Mouse (Mus musculus) layer of hippocampus, adult 11-12 months (tissue): ENCODE measurements around the gene Ube2t.

Source experiments
- DNase-seq: peaks from one replicate; pipeline ENCODE4 v3.0.0; 2022; ENCODE audit warnings: low spot score

Ube2t gene

DNA sequence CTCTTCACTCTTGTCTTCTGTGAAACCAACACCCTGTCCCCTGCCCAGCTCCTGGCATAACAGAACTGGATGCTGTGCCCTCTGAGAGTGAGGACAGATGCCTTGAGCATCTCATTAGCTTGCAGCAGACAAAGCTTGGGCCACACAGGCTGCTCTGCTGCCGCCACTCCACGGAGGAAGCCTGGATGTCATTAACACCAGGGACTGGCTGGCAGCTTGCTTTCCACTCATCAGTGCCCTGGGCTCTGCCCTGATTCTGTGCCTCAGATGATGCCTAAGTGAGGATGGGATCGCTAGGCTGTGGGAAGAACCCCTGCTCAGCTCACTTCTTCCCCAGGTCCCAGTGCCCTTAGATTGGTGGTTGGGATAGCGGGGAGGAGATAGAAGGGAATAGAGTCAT lies 33.1 kb downstream of the Ube2t start:
- no peak for DNase-seq

DNA sequence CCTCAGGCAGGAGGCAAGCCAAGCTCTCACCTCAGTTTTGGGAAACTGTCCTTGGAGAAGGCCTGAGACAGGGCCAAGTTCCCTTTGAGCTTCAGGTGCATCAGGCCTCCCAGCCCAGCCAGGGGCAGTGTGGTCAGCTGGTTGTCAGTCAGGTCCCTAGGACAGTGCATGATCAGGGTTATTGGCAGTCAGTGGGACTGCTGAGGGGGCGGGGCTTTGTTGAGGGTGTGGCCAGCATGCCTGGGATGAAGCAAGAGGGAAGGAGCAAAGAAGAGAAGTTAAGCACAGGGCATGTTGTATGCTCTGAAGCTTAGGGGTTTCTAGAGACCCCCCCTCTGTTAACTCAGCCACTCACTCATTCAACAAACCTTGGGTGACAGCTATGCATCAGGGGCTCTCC lies 33.6 kb downstream of the Ube2t start:
- no peak for DNase-seq

DNA sequence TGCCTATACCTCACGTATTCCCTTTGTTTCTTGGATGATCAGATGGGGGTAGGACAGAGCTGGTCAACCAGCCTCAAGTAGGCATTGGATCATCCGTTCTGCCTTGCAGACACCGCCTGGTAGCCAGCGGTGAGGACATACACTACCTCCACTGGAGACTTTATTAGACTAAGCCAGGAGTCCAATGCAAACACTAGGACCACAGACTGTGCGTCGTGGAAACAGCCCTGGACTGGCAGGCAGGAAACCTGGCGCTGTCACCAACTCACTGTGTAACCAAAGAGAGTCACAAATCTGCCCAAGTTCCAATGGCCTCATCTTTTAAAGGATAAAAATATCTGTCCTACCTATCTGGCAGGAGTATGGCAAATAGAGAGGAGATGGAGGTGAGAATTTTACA lies 34.1 kb downstream of the Ube2t start:
- DNase-seq, result no peak

DNA sequence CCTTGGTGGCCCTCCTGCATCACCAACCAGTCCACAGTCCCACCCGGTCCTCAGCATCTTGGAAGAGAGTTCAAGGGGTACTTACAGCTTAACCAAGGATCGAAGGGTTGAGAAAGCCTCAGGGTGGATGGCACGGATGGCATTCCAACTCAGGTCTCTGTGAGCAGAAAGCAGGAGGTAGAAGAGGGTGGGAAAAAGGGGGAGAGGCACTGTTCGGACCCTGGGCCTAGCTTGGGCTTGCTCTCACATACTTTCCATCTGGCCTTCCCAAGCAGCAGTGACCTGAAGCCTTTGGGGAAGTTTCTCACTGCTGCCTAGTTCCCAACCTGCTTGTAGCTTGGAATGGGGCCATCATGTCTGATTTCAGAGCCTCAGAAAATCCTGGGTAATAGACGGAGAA lies 35.2 kb downstream of the Ube2t start:
- no peak for DNase-seq

DNA sequence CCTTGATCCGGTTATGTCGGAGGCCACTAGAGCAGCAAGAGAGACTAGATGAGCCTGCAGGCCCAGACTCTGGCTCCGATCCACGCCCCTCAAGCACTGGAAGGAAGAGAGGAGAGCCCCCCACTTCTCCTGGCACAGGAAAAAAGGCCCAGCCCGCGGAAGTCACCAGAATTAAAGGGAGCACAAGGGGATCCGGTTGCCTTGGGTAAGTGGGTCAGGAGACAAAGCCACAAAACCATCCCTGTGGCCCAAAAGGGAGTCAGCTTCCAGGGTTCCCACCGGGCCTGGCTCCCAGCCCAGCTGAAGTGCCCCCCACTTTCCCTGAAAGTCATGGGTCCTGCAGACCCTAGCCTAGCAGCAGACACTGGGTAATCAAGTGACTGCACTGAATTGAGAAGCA lies 35.9 kb downstream of the Ube2t start:
- DNase-seq, result no peak

DNA sequence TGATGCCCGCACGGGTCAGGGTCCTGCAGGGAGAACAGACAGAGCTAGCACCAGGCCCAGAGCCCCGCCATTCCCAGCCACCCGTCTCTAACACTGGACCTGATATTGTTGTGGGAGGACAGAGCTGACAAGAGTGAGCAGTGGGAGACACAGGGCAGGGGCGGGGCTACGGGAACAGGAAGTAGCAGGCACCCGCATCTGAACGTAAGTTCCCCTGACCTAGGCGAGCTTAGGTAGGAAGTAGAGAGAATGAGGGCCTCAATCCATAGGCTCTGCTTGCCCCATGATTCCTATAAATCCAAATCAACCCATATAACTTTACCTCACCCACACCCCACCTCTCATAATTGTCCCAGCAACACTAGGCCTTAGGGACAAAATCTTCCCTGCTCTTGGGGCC lies 38.2 kb downstream of the Ube2t start:
- no peak for DNase-seq

DNA sequence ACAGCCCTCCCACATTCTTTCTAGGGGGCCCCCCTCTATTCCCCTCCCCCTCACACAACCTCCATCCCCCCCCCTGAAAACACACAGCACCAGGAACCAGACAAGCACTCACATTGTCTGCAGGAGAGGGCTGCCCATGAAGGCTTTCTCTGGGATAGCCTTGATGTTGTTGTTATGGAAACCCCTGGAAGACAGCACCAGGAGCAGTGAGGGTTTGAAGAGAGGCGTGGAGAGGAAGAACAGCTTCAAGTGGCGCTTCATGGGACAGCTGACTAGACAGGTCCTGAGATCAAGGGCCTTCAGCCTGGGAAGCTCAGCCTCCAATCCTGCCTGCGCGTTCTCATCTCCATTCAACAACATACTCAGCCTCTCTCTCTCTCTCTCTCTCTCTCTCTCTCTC lies 41.0 kb downstream of the Ube2t start:
- DNase-seq, result no peak

DNA sequence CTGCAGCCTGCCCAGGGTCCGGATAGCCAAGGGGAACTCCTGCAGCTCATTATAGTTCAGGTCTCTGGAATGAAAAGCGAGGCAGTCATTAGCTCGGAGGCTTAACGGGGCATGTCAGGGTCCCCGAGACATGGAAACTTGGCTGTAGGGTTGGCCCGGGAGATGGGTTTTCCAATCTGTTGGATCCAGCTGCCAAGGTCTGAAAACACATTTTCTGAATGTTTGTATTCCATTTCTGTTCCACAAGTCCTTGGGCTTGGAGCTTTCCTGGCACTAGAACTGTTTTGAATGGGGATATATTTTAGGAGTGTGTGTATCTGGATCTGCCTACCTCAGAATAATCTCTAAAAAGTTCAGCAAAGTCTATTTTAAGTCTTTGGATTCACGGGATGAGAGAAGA lies 43.3 kb downstream of the Ube2t start:
- no peak for DNase-seq

DNA sequence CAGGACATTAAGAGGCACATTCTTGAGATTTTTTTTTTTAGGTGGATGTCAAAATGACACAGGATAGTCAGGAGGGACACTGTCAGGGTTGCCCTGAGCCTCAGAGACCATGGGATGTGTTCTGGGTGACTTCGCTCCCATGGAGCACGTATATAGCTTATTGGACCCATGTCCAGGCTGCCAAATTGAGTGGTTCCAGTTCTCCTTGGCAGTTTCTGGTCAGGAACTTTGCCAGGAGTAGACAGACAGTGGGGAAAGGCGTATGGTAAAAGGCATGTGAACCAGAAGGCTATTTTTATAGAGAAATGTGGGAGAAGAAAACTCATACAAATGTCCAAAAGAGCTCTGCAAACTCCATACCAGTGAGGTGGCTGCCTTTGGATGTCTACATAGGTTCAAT lies 47.5 kb downstream of the Ube2t start:
- no peak for DNase-seq

DNA sequence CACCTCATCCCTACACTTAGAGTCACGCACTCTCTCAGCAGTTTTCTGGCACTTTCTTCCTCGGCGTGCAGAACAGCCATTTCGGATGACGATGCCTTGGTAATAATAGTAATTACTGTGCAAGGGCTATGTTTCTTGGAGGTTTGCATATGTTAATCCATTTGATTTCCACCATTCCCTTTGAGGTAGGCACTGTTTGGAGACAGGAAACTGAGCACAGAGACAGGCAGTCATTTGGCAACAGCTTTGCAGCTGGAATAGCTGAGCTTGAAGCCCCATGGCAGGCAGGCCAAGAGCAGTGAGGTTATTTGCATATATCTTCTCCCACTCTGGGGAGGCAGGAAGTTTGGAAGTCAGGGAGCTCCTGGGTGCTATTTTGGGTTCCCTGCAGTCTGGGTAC lies 49.5 kb downstream of the Ube2t start:
- DNase-seq, result no peak

DNA sequence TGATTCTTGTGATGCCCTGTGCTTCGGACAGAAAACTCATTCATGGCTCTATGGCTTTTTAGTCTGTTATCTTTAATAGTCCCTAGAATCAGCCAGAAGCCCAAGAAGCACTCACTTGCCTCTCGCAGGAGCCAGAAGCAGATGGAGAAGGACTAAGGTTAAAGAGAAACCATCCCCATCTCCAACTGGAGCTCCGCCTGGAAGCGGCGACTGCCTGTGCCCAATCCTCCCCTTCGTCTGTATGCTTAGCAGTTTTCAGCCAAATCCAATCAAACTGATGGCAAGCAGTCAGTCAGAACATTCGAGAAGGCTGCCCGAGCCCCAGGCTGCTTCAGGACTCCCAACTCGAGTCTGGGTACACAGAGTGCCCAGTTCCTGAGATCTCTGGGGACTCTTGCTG lies 50.1 kb downstream of the Ube2t start:
- DNase-seq, result no peak

DNA sequence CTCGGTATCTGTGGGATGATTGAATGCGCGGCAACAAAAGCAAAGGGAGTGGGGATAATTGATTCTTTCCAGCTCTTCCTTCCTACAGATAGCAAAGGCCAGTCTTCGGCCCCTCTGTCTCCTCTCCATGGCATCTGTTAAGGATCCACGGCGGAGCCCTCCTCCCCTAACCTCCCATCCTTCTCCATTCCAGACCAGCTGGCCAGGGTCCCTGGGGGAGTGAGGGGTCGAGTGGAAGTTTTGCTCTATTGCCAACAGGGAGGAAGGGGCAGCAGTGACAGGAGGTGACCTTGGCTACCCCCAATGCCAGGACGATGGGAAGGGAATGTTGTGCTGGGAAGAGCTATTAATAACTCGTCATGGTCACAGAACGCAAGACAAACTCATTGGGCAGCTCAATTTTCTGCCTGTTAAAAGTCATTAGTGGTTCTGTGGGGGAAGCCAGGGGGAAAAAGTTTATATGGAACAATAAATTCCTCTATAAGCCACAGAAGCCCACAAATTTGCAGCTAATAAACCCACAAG lies 52.6 kb downstream of the Ube2t start:
- no peak for DNase-seq

DNA sequence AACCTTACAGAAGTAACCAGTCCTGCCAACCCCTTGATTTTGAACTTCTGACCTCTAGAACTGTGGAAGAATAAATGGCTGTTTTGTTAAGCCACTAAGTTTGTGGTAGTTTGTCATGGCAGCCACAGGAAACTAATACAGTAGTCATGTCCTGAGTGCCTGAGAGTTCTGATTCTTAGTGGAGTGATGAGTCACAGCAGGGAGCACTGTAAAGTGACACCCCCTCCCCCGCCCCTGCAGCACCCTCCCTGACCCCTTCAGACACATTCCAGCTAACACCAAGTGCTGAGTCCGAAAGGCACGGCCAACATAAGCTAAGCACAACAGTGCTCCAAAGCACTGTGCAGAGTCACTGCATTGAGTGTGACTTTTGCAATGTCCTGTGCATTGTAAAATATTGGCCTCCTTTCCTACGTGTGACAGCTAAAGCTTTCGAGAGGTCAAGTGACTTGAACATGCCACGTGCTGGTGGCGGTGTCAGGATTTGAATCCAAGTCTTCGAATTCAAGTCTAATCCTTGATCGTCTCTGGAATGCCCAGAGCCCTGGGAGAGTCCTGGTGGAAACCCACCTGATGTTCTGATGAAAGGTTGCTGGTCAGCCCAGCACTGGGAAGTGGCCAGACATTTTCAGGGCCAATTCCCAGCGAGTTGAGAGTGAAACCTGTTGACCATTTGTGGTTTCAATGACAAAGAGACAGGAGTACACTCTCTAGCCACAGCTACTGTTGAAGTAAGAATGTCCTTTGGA lies 54.7 kb downstream of the Ube2t start:
- DNase-seq, result no peak

DNA sequence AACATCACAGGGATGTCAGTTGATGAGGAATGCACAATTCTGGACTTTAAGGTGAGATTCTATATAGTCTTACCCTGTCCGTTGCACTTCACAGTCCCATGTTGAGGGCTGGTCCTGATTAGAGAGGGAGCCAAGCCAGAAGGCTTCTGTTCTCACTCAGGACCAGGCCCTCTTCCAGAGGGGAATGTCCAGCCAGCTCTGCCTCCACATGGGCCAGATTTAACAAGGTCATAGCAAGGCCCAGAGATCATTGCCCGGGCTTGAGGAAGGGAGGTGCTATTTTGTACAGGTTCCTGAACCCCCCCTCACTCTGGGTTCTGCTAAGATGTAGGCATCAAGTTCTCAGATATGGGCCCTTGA lies 55.3 kb downstream of the Ube2t start:
- no peak for DNase-seq

DNA sequence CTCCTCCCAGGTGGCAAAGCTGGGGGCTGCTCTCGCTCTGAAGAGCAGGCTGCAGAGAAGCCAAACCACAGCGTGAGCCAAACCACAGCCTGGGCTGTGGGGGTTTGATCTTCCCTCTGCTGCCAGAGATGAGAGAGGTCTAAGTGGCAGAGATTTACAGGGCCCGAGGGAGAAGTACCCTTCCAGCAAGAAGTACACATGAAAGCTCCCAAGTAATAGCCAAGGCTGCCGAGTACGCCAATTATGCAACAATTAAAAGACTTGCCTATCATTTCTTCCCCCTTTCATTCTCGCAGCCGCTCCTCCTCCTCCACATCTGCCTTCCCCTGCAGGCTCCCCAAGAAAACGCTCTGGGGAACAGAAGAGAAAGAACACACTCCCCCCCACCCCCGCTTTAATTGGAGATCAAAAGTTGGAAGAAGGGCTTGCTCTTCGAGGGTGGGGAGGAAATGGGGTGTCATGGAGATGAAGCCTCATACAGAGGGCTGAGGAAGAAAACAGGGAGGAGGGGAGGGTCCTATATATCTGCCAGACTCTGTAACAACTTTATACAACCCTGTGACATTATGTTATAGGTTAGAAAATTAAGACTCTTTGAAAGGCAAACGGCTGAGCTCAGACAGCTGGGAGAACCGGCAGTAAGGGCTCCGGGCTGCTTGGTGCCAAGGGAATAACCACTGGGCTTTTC lies 56.9 kb downstream of the Ube2t start:
- no peak for DNase-seq

DNA sequence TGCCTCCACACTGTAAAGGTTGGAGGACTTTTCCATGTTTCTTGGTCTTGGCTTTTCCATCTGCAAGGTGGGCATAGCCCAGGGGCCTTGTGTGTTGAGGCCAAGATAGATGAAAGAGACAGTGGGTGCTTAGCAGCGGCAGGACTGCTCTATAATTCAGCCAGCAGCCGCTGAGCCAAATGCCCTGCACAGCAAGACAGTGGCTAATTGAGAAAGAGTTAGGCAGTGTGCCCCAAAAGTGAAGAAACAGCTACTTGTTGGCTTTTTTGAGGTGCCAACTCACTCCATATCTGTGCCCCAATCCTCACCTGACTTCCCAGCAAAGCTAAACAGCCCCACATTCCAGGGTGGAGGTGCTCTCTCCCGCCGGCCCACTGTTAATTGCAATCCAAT lies 57.4 kb downstream of the Ube2t start:
- DNase-seq, result no peak

DNA sequence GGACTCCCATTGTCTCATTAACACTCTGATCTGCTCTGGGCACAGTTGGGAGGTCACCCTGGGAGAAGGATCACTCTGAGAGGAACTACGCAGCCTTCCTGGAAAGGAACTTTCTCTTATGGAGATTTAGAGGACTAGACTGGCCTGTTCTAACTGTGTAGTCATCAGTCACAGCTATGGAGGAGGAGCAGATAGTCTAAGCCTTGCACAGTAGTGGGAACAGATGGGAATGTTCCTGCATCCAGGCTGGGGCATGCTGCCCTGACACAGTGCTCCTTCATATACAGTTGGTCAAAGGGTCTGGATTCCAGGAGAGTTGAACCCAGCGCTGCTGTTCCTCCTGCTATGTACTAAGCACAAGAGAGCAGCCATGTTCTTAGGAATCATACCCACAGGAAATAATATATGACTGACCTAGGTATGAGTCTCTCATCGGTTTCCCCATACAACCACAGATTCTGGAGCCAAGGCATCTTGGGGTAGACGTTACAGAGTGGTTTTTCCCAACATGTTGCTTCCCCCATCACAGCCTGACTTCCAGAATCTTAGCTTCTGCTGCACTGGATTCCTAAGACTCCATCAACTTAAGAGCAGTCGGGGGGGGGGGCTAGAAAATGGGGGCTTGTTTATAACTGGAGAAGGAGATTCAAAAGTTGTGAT lies 58.0 kb downstream of the Ube2t start:
- DNase-seq, result no peak

DNA sequence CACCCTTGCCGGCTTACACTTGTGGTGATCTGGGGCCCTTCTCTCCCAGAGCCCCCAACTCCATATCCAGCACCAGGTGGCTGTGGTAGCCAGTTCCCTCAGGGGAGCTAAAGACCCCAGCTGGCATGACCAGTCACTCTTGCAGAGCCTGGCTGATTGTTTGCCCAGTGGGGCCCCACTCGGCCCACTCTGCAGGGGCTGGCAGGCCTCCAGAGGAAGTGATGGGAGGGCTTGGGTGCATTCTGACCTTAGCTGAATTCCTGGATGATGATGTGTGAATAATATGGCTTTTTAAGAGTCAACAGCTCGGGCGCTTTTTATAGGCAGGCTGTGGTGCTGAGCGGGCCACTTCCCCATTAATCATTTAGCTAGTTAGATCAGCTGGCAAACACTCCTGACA lies 58.6 kb downstream of the Ube2t start:
- DNase-seq, result no peak

DNA sequence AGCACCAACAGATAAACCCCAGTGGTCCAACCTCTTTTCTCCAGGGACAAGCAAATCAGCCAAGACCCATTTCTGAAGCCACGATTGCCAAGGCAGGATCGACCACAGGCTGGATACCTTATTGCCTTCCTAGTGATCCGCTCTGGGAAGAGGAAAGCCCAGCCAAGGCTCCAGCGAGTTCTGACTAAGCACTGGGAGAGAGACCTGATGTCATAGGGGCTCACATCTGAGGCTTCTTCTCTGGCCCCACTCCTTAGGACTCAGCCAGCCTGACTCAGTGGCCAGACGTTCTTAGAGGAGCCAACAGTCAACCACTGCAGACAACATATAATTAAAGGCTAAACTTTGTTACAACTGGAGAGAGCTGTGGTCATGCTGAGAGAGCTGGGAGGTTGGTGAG lies 59.6 kb downstream of the Ube2t start:
- no peak for DNase-seq

DNA sequence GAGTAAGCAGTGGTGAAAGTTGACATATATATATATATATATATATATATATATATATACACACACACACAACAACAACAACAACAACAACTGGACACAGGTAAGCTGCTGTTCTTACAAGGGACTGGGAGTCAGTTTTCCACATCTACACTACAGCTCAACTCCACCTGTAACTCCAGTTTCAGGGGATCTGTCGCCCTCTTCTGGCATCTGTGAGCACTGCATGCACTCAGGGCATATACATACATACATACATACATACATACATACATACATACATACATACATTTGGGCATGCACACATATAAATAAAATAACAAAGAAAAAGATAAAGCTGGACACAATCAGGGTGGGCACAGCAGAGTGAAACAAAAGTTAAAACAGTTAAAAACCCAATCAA lies 61.2 kb downstream of the Ube2t start:
- DNase-seq, result no peak
